Mouse (Mus musculus) forebrain, embryonic 12.5 days (tissue): Measurements from ENCODE around the gene Parvg. TPM values are rescaled to one million over a fixed set of nuclear protein-coding genes. Genes with fewer than 3 reads are reported as not detected.

Source experiments
- ATAC-seq: fragments of 200-750 bp; cut with Nextera tagmentation; 2 replicates; pipeline ENCODE4 v1.8.0; 2017; ENCODE audit warnings: moderate TSS enrichment; ENCODE audit not compliant: low FRiP score
- H3K27ac ChIP-seq: fragments of 300-500 bp; sonication (generic); 2 replicates; pipeline ENCODE4 v1.5.1; 2016; ENCODE audit warnings: mild to moderate bottlenecking
- H3K27me3 ChIP-seq: fragments of 300-500 bp; sonication (generic); 2 replicates; pipeline ENCODE4 v1.6.1; 2016; ENCODE audit warnings: mild to moderate bottlenecking
- H3K36me3 ChIP-seq: fragments of 300-500 bp; sonication (generic); replicated peaks from 2 replicates; pipeline ENCODE4 v1.6.1; 2016; ENCODE audit warnings: mild to moderate bottlenecking
- H3K4me1 ChIP-seq: fragments of 300-500 bp; sonication (generic); 2 replicates; pipeline ENCODE4 v1.6.1; 2016
- H3K4me2 ChIP-seq: fragments of 300-500 bp; sonication (generic); 2 replicates; pipeline ENCODE4 v1.6.1; 2016; ENCODE audit warnings: mild to moderate bottlenecking, moderate library complexity
- H3K4me3 ChIP-seq: fragments of 300-500 bp; sonication (generic); replicated peaks from 2 replicates; pipeline ENCODE4 v1.5.1; 2016; ENCODE audit warnings: mild to moderate bottlenecking
- H3K9ac ChIP-seq: fragments of 300-500 bp; sonication (generic); 2 replicates; pipeline ENCODE4 v1.6.1; 2016; ENCODE audit warnings: mild to moderate bottlenecking
- H3K9me3 ChIP-seq: fragments of 300-500 bp; sonication (generic); 2 replicates; pipeline ENCODE4 v1.6.1; 2016
- WGBS: fragments of 180-500 bp; shearing (Covaris S2); methylation state at CpG from one replicate; pipeline ENCODE4 v1.1.7; 2016; 5-methylcytosine and 5-hydroxymethylcytosine counted together
- polyA plus RNA-seq: library from polyadenylated mRNA; unstranded; fragments of >200 nt; fragmentation: Nextera tagmentation; extraction: Ambion mirVana; gene quantifications from 2 replicates; pipeline ENCODE4 v1.2.1, GENCODE M21; 2016

Parvg gene
- polyA plus RNA-seq, 1 experiment from 2014 or later = 0.61 TPM

DNA sequence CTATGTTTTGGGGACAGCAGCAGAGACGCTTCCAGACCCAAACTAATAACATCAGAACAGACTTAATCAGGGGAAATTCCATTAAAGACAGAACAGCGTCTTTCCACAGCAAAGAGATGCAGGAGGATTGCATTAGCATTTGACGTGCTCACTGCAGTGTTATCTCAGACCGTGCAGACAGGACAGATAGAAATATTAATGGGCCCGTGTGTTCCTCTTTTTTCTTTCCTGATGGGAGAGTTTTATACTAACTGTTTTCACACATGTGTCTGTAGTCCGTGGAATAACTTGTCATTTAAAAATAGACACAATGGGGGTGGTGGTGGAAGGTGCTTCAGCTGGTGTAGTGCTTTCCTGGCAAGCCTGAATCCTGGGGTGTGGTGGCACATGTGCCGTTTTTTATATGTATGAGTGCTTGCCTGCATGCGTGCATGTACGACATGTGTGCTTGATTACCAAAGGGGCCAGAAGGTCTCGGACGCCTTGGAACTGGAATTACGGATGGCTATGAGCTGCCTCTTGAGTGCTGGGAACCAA is 12.5 kb downstream of the Parvg start:
- no peak for ATAC-seq
- no peaks in the 10 kb centered on the region for H3K36me3 ChIP-seq
- H3K27me3 ChIP-seq = 0 out of 2 replicates have a peak, but pooled peaks cover 4% of the 10 kb centered on the region
- no peaks in the 10 kb centered on the region for H3K9me3 ChIP-seq
- H3K4me3 ChIP-seq = no peak overlapping the region
- H3K9ac ChIP-seq = no peak overlapping the region
- 79% methylated on average over 12 of the region's 12 CpGs for WGBS
- no peak overlapping the region for H3K27ac ChIP-seq
- H3K4me1 ChIP-seq = no peaks in the 10 kb centered on the region
- H3K4me2 ChIP-seq = no peak overlapping the region

DNA sequence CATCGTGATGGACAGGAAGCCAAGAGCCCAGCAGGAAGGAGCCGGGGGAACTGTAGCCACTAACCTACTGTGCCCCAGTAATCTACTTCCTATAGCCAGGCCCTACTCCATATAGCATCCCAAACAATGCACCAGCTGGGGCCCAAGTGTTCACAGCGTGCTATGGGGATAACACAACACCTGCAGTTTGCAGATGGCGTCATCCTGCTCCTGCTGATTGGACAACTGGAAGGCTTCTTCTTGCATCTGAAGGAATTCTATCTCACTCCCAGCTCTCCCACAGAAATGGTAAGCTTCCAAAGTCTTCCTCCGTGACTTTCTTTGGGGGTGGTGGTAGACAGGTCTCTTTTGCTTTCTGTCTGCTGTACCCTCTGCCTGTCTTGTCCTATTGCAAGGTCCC is 13.8 kb downstream of the Parvg start:
- H3K4me1 ChIP-seq = no peaks in the 10 kb centered on the region
- no peak for ATAC-seq
- no peaks in the 10 kb centered on the region for H3K36me3 ChIP-seq
- 80% methylated on average over 5 of the region's 5 CpGs for WGBS
- no peak overlapping the region for H3K27ac ChIP-seq
- no peak overlapping the region for H3K4me2 ChIP-seq
- H3K27me3 ChIP-seq = 0 out of 2 replicates have a peak, but pooled peaks cover 4% of the 10 kb centered on the region
- no peak overlapping the region for H3K9ac ChIP-seq
- H3K4me3 ChIP-seq = no peak overlapping the region
- H3K9me3 ChIP-seq = no peaks in the 10 kb centered on the region

DNA sequence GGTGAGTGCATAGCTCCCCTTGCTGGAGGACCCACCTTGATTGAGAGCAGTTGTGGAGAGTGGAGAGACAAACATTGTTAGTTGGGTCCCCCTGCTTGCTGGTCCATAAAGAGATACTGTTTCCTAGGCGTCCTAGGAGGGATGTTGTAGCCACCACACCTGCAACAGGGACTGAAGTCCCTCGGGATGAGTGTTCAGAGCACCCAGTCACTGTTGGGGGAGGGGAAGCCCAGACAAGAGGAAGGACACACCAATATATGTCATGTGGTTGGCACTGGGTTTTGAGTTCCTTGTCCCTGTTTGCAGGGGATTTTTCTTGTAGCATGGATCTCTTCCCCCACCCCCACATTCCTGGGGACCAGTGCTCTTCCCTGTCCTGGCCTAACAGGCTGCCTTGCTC is 17.1 kb downstream of the Parvg start:
- Histone ChIP-seq H3K9me3 (no peaks in the 10 kb centered on the region), H3K4me3 (no peak overlapping the region), H3K27ac (no peak overlapping the region), H3K9ac (no peak overlapping the region), H3K4me1 (peaks cover 7% of the 10 kb centered on the region), H3K4me2 (no peak overlapping the region), H3K36me3 (no peaks in the 10 kb centered on the region), H3K27me3 (0 out of 2 replicates have a peak, but pooled peaks cover 4% of the 10 kb centered on the region)
- ATAC-seq = no peak
- WGBS = 72% methylated on average over 2 of the region's 2 CpGs

DNA sequence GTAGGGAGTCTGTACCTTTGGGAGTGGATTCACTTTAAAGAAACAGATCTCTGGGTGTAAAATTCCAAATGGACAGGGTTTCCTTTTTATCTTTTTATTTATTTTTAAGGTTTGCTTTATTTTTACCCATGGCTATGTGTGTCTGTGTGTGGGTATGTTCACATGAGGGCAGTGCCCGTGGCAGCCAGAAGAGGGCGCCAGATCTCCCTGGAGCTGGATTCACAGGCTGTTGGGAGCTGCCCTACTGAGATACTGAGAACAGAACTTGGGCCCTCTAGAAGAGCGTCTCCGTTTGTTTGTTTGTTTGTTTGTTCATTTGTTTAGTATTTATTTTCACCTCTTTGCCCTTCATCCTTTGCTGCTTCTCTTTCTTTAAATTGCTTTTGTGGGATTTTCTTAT is 24.9 kb downstream of the Parvg start:
- Histone ChIP-seq H3K4me1 (peaks cover 22% of the 10 kb centered on the region), H3K9ac (no peak overlapping the region), H3K4me2 (no peak overlapping the region), H3K27ac (no peak overlapping the region), H3K9me3 (peaks cover 12% of the 10 kb centered on the region; the same call in 1 of the 2 replicates), H3K36me3 (no peaks in the 10 kb centered on the region), H3K4me3 (no peak overlapping the region), H3K27me3 (no peaks in the 10 kb centered on the region)
- ATAC-seq = no peak
- WGBS = 94% methylated on average over 4 of the region's 4 CpGs

DNA sequence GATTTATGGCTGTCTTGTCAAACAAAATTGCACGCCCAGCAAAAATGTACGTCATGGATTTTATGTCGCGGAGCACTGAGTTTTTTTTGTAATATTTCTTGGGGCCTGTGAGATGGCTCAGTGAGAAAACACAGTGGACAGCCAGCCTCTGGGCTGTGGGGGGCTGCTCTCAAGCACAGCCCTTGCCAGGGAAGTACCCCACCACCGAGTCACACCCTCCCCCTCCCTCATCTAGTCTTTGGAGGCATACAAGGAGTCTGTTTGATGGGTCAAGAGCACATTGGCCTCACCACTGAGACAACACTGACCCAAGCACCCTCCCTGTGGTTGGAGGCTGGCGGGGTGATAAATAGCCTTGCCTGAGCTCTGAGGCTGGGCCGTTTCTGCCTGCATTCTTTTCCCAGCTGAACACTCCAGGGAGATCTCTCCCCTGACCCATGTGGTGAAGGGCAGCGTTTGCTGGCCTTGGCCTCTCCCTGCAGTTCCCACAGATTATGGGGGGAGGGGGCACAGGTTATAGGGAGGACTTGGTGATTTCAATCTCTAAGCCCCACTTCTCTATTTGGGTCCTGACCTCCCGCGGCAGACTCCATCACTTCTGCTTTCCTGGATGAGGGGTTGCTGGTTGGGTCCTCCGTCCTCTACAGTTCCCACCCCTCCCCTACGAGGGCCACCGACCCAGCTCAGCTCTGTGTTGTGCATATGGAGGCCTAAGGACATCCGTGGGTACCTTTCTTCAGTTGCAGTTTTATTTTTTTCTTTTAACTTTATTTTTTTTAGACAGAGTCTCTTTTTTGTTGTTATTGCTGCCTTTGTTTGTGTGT is 26.3 kb downstream of the Parvg start:
- Histone ChIP-seq H3K36me3 (no peaks in the 10 kb centered on the region), H3K4me3 (no peak overlapping the region), H3K9ac (no peak overlapping the region), H3K4me1 (peaks cover 20% of the 10 kb centered on the region), H3K27me3 (no peaks in the 10 kb centered on the region), H3K27ac (no peak overlapping the region), H3K4me2 (no peak overlapping the region), H3K9me3 (peaks cover 12% of the 10 kb centered on the region; the same call in 1 of the 2 replicates)
- ATAC-seq = no peak
- 68% methylated on average over 14 of the region's 14 CpGs for WGBS

DNA sequence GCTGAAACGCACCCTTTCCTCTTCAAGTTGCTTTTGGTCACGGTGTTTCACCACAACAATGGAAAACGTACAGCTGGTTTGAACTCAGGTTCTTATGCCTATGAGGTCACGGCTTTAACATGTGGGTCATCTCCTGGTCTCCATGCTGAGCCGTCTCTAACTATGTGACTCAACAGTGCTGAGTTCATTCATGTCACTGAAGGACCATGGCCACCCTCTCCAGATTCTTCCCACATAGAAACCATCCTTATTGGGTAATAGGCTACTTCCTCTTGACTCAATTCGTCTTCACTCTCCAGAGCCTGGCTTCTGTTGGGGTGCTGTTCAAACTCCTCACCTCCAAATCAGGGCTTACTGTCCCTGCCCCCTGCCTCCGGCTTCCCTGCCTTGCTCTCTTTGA is 27.5 kb downstream of the Parvg start:
- Histone ChIP-seq H3K4me2 (no peak overlapping the region), H3K27ac (no peak overlapping the region), H3K9ac (no peak overlapping the region), H3K27me3 (no peaks in the 10 kb centered on the region), H3K4me3 (no peak overlapping the region), H3K36me3 (no peaks in the 10 kb centered on the region), H3K9me3 (peaks cover 12% of the 10 kb centered on the region; the same call in 1 of the 2 replicates), H3K4me1 (peaks cover 17% of the 10 kb centered on the region)
- no peak for ATAC-seq
- WGBS = 91% methylated on average over 7 of the region's 7 CpGs

DNA sequence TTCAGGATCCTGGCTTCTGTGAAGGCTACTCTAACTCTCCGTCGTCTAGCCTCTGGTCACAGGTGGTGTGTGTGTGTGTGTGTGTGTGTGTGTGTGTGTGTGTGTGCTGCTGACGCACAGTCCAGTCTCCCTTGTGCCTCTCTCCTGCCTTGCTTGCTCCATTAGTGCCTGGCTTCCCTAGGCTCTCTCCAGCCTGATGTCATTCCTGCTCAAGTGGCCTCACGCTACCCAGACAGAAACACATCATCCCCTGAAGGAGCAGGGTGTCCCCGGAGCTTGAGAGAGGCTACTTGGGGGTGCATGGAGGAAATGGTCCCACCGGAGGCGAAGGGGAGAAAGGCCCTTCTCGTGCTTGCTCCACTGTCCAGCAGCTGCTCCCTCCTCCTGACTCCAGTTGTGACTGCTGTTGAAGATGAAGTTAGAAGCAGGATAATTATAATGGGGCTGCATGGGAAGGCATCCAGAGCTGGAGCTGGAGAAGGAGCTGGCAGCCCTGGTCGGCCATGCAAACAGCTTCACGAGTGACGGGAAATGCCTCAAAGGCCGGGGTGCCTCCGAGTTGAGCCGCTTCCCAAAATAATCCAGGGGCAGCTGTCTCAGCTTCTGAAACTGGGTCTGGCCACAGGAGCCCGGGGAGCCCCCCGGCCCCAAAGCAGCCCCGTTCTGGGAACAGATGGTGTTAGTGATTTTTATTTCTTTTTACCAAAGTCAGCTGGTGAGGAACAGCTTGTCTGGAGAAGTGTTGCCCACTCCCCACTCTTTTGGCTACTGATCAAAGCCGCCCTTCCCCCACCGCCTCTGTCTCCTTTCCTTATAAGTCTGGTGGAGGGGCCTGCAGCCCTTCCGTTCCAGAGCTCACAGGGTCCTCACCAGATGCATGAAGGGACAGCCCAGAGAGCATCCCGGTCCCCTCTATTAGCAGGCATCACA is 28.4 kb downstream of the Parvg start:
- Histone ChIP-seq H3K9ac (no peak overlapping the region), H3K4me3 (no peak overlapping the region), H3K4me2 (no peak overlapping the region), H3K27ac (peak overlapping the region; percentile 32; the same call in 1 of the 2 replicates), H3K9me3 (peaks cover 12% of the 10 kb centered on the region; the same call in 1 of the 2 replicates), H3K36me3 (no peaks in the 10 kb centered on the region), H3K4me1 (peaks cover 17% of the 10 kb centered on the region), H3K27me3 (no peaks in the 10 kb centered on the region)
- 75% methylated on average over 21 of the region's 21 CpGs for WGBS
- ATAC-seq = no peak

DNA sequence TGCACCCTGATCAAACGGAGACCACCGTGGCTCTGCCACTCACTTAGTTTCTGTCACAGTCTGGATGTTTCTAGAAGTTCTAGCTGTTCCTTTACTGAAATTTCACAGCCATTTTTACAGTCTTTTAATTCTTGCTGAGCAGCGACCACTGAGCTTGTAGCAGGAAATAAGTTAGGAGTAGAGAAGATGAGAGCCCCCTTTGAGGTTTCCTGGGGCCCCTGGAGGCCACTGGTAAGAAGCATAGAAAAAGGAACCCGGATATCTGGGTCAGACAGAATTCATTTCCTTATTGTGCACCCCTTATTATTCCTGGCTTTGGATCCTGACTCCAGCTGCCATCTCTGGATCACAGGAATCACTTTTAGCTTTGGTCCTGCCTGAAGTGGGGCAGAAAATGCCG is 31.3 kb downstream of the Parvg start:
- H3K36me3 ChIP-seq = no peaks in the 10 kb centered on the region
- H3K4me2 ChIP-seq = no peak overlapping the region
- 85% methylated on average over 5 of the region's 5 CpGs for WGBS
- no peak overlapping the region for H3K9ac ChIP-seq
- no peak for ATAC-seq
- peaks cover 15% of the 10 kb centered on the region for H3K4me1 ChIP-seq
- H3K4me3 ChIP-seq = no peak overlapping the region
- 0 out of 2 replicates have a peak, but pooled peaks cover 2% of the 10 kb centered on the region for H3K27me3 ChIP-seq
- H3K9me3 ChIP-seq = no peaks in the 10 kb centered on the region
- H3K27ac ChIP-seq = no peak overlapping the region

DNA sequence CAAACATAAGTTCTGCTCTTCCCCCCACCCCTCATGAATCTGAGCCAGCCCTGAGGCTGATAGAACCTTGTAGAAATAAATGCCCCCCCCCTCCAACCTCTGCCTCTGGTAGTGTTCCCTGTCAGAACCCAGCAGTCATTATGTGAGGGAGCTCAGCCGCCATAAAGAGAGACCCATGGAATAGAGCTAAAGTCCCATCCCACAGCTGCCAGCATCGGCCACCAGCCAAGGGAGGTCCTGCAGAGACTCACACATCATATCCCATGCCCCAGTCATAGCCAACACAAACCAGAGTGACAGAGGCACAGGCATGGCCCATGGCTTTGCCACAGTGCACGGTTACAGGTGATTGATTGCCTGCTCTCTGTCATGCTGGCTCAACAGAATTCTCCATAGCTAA is 40.9 kb downstream of the Parvg start:
- H3K9me3 ChIP-seq = no peaks in the 10 kb centered on the region
- no peak overlapping the region for H3K27ac ChIP-seq
- peaks cover 19% of the 10 kb centered on the region for H3K4me1 ChIP-seq
- H3K9ac ChIP-seq = no peak overlapping the region
- H3K4me2 ChIP-seq = no peak overlapping the region
- no peak overlapping the region for H3K4me3 ChIP-seq
- ATAC-seq = no peak
- 90% methylated on average over 3 of the region's 3 CpGs for WGBS
- H3K36me3 ChIP-seq = no peaks in the 10 kb centered on the region
- H3K27me3 ChIP-seq = no peaks in the 10 kb centered on the region

DNA sequence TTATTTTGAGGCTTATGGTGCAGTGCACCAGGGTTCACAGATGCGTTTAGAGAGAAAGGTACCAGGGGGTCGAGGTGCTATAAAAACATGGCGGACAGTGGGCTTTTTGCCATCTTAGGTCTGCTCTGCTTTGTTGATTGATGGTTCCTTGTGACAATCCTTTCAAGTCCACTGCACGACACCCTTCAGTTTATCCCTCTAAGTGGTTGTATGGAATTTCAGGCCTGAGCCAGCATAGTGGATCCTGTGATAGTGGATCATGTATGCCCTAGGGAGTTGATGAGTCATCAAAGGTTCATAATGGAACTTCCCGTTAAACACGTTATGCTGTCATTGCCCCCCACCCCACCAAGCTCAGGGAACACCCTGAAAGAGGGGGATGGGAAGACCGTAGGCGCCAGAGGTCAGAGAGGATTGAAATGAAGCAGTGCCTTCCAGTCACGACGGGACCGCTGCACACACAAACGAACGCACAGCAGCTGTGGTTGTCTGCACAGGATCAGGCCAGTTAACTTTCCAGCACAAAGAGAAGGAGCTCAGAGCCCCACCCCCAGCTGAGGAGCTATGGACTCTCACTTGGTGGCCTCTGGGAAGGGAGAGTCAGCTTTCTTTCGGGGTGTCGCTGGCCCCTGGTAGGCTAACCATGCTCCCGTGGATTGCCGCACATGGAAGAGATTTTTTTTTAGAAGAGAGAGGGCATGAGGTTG is 42.0 kb downstream of the Parvg start:
- no peak overlapping the region for H3K4me3 ChIP-seq
- H3K4me2 ChIP-seq = no peak overlapping the region
- H3K4me1 ChIP-seq = peaks cover 10% of the 10 kb centered on the region
- no peak overlapping the region for H3K9ac ChIP-seq
- ATAC-seq = no peak
- WGBS = 76% methylated on average over 17 of the region's 17 CpGs
- no peaks in the 10 kb centered on the region for H3K36me3 ChIP-seq
- H3K27me3 ChIP-seq = no peaks in the 10 kb centered on the region
- H3K9me3 ChIP-seq = no peaks in the 10 kb centered on the region
- no peak overlapping the region for H3K27ac ChIP-seq

DNA sequence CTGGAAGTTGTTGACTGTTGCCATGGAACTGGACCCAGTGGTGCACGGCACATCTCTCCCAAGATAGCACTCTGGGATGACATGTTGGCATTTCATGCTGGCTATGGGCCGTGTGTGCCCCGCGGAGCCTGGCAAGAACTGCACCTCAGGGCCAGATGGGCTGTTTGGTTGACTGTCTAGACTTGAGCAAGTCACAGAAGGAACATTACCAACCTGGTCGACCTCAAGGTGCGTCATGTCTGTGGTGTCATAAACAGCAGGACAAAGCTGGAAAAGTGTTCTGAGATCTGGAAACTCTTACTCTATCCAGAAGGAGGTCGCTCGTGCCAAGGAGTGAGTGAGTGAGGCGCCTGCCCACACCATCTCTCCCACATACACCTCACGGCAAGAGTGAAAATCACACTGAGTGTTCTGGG is 42.8 kb downstream of the Parvg start:
- peaks cover 4% of the 10 kb centered on the region; the same call in 1 of the 2 replicates for H3K4me1 ChIP-seq
- ATAC-seq = no peak
- WGBS = 93% methylated on average over 10 of the region's 10 CpGs
- H3K9ac ChIP-seq = no peak overlapping the region
- H3K27ac ChIP-seq = no peak overlapping the region
- H3K27me3 ChIP-seq = no peaks in the 10 kb centered on the region
- no peaks in the 10 kb centered on the region for H3K9me3 ChIP-seq
- H3K4me2 ChIP-seq = no peak overlapping the region
- no peak overlapping the region for H3K4me3 ChIP-seq
- no peaks in the 10 kb centered on the region for H3K36me3 ChIP-seq

DNA sequence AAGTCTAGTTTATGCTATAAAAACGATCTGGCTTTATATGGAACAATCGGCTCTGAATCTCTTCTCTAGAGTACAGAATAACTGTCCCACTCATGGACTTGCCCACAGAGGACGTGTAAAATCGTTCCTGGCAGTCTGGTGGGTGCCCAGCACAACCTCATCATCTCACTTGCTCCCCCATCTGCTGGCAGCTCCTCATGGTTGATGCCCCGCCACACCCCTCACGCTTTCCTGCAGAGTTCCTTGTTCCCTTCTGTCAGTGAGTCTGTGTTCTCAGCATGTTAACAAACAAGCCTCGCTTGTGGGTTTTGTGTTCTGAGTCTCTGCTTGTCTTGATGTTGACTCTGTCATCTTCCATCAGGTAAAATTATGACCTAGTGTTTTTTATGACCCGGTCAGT is 43.6 kb downstream of the Parvg start:
- H3K27me3 ChIP-seq = no peaks in the 10 kb centered on the region
- WGBS = 82% methylated on average over 8 of the region's 8 CpGs
- H3K9me3 ChIP-seq = no peaks in the 10 kb centered on the region
- H3K9ac ChIP-seq = no peak overlapping the region
- no peak overlapping the region for H3K4me2 ChIP-seq
- peaks cover 4% of the 10 kb centered on the region; the same call in 1 of the 2 replicates for H3K4me1 ChIP-seq
- H3K36me3 ChIP-seq = no peaks in the 10 kb centered on the region
- H3K27ac ChIP-seq = no peak overlapping the region
- no peak for ATAC-seq
- H3K4me3 ChIP-seq = no peak overlapping the region
